Mouse (Mus musculus) G1E-ER4 (cell line): ENCODE measurements around the gene Gpx3. TPM values are rescaled to one million over a fixed set of nuclear protein-coding genes. Genes with fewer than 3 reads are reported as not detected.

Experiments
- GATA1 ChIP-seq: IDR thresholded peaks from one replicate; pipeline ENCODE4 v1.8.0; 2012; ENCODE audit warnings: low read length, inconsistent platforms
- polyA plus RNA-seq: library from polyadenylated mRNA; stranded (reverse); fragments of >175 nt; gene quantifications from 2 replicates; pipeline ENCODE4 v1.2.3, GENCODE M21; 2012

Gene Gpx3
- not detected in 2 replicates for polyA plus RNA-seq

DNA sequence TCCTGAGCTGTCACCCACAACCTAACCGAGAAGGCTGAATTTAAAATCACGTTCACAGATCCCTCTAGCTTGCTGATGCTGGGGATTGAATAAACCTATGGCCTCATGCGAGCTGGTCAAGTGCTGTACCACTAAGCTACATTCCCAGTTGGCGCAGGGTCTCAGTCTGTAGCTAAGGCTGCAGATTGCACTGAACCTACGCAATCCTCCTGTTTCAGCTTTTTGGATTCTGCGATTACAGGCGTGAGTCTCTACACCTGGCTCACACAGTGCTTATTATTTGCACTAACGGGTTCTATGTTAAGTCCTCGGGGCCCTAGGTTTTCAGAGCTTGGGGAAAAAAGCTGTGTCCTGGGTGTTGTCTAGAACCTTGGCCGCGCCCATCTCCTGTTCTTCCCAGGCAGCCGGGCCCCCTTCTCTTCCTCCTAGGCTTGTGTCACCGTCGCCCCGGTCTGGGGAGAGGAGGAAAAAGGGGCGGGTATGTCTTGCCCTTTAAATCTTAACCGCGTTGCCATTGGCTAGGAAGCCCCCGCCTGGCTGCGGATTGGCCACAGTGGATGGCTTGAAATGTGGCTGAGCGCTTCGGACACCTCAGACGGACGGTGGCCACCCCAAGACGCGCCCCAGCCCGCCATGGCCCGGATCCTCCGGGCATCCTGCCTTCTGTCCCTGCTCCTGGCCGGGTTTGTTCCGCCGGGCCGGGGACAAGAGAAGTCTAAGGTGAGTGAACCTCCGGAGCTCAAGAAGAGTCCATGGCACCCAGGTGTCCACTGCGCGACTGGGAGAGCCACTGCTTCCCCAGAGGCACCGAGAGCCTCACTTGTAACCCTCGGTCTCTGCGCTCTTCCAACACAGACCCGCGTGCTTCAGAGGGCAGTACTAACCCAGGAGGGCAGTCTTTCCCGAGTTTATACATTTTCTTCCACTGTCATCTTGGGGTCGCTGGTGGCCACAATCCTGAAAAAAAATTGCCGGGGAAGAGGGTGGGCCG is at the start of gene Gpx3:
Gene Gpx3, plus strand, starts transcription at position 121 of the 991 bp plus-strand sequence.
- no peak for TF ChIP-seq GATA1

DNA sequence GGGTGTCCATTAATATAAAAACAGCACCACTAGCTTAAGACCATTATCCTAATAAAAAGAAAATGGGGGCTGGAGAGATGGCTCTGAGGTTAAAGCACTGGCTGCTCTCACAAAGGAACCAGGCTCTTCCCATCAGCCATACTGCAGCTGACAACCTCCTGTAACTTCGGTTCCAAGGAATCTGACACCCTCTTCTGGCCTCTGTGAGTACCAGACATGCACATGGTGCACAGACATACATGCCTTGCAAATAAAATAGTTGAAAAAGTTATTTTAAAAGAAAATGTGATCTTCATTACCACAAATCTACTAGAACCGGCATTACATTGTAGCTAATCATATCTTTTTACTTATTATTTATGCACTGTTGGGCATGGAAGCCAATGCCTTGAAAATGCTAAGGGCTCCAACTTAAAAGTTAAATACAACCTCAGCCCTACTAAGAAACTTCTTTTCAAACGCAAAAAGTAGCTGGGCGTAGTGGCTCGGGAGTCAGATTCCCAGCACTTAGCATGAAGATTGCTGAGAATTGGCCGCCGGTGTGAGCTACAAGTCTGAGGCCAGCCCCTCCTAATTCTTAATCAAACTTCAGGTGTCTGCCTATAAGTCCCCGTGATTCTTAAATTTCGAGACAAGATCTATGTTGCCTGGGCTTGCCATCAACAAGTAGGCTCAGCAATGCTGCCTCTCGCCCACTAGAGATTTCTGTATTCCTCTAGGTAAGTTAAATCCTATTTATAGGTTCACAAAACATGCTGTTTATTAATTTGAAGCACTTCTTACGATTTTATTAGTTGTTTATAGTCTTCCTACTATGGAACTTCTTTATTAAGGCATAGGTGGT is 42.7 kb upstream of the Gpx3 start:
- no peak for TF ChIP-seq GATA1

GRCm38 (mm10) chr11:54860256-54861038 is 41.8 kb upstream of the Gpx3 start, which contains the start of gene Lyrm7:
Gene Lyrm7, minus strand, starts transcription at chr11:54860916.
- TF ChIP-seq GATA1, result no peak

DNA sequence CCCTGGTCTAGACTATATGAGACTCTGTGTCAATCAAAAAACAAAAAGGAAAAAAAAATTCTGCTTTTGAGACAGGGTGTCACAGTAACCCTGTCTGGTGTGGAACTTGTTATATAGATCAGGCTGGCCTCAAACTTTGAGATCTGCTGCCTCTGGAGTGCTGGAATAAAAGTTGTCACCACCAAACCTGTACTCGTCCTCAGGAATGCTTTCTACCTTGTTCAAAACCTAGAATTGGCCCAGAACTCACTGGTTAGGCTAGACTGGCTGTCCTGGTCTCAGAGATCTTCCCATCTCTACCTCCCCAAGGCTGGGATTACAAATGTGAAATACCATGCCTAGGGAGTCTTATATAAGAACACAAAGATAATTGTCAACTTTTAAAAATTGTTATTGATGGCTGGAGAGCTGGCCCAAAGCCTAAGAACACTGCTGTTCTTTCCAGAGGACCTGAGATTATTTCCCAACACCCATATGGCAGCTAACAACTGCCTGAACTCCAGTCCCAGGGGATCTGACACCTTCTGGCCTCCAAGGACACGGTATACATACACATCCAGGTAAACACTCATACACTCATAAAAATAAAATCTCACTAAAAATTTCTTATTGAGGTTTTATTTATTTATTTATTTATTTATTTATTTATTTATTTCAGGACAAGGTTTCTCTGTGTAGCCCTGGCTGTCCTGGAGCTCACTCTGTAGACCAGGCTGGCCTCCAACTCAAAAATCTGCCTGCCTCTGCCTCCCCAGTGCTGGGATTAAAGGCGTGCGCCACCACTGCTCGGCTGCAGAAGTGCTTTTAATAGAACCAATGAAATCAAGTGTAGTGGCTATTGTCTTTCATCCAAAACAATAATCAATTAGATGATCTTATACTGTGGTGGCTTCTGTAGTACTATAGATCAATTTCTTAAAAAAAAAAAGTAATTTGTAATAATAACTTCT is 40.5 kb upstream of the Gpx3 start:
- TF ChIP-seq GATA1, result no peak

DNA sequence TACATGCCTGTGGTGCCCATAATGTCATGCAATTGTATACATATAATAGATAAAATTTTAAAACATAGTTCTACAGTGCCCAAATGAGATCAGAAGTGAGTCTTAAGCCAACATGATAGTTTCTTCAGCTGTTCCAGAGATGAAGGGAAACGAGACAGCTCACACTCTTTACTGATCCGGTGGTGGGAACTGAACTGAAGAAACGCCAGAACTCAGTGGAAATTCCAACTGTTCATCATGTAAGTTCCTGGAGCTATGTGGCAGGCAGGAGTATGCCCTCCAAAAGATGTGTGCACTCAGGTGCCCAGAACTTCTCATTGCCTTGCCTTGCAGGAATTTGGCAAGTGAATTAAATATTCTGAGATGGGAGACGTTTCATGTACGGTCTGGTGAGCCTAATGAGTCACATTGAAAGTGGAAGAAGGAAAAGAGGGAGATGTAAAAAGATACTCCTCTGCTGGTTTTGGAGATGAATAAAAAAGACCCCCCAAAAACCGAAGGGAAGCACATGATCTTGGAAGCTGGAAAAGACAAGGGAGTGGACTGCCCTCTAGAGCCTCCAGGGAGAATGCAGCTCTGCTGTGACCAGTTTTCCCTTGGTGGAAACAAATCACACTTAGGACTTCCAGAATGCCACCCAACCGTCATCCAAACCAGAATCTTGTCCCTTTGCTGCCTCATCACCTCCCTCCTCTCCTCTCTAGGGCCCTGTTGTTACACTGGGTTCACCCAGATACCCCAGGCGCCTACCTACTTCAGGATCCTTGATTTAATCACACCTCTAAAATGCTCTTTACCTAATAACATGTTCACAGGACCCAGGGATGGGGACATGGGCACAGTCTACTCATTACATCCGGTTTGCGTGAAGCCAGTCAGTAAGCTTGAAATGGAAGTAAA is 39.4 kb upstream of the Gpx3 start:
- TF ChIP-seq GATA1, result no peak

DNA sequence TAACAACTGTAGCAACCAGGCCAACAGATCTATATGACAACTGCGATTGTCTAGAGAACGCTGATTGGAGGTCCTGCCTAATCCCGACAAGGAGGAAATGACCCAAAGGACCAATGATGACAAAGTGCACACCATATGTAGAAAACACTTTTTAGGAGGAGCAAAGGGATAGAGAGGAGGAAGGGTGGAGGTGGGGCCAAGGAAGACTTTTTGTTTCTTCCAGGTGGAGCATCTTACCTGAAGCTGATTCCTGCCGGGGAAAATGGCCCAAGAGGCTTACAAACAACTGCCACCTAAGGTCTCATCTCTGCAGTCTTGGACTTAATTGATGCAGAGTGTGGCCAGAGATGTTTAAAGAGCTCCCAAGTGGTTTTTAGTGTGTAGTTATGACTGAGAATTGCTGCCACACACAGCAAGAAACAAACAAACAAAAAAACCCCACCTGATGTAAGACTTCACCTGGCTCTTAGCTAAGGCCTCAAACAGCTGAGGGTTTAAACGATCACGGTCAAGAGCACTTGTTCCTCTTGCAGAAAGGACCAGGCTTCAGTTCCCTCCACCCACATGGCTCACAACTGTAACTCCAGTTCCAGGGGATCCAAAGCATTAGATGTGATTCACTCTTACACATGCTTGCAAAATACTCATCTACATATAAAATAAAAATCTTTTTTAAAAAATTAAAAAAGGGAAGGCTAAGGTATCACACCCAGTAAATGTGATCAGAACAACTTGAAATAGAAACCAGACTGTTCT is 36.7 kb upstream of the Gpx3 start:
- no peak for TF ChIP-seq GATA1

GRCm38 (mm10) chr11:54866119-54867048 is 35.9 kb upstream of the Gpx3 start, which contains the start of gene Hint1:
Gene Hint1, plus strand, starts transcription at chr11:54866383.
- TF ChIP-seq GATA1, result no peak

GRCm38 (mm10) chr11:54867049-54867385 is 35.2 kb upstream of the Gpx3 start:
- no peak for TF ChIP-seq GATA1

GRCm38 (mm10) chr11:54867903-54868434 is 34.3 kb upstream of the Gpx3 start:
- TF ChIP-seq GATA1, result no peak

GRCm38 (mm10) chr11:54868445-54868844 is 33.8 kb upstream of the Gpx3 start:
- TF ChIP-seq GATA1, result no peak

GRCm38 (mm10) chr11:54869318-54869717 is 32.9 kb upstream of the Gpx3 start:
- TF ChIP-seq GATA1, result no peak
